Mouse (Mus musculus) ovary, postnatal 14 days (tissue): ENCODE data around the gene Apoc4.

Experiments used
- DNase-seq: peaks from one replicate; pipeline ENCODE4 v3.0.0; 2022; ENCODE audit warnings: low spot score

Apoc4 gene

GRCm38 (mm10) chr7:19676662-19677061 lies 4.6 kb downstream of the Apoc4 start:
- no peak for DNase-seq

- no peak for DNase-seq
Measured at GRCm38 (mm10) chr7:19675824-19676223, 5.5 kb downstream of the Apoc4 start.

GRCm38 (mm10) chr7:19673083-19673699 lies 8.1 kb downstream of the Apoc4 start:
- no peak for DNase-seq

- no peak for DNase-seq
Measured at GRCm38 (mm10) chr7:19671511-19671910, 9.8 kb downstream of the Apoc4 start.

- peak; percentile 87 for DNase-seq
Measured at GRCm38 (mm10) chr7:19668947-19669721, 12.1 kb downstream of the Apoc4 start.

GRCm38 (mm10) chr7:19667434-19667833 lies 13.8 kb downstream of the Apoc4 start:
- no peak for DNase-seq

- no peak for DNase-seq
Measured at GRCm38 (mm10) chr7:19666750-19667149, 14.5 kb downstream of the Apoc4 start.

- DNase-seq = peak; percentile 94
Measured at GRCm38 (mm10) chr7:19664955-19665841, 16.1 kb downstream of the Apoc4 start, which contains the start of gene Clptm1. Gene Clptm1, minus strand, starts transcription at chr7:19665033.

GRCm38 (mm10) chr7:19664455-19664954 lies 16.8 kb downstream of the Apoc4 start:
- DNase-seq = no peak

GRCm38 (mm10) chr7:19663940-19664339 lies 17.3 kb downstream of the Apoc4 start:
- DNase-seq = no peak

GRCm38 (mm10) chr7:19652614-19653013 lies 28.7 kb downstream of the Apoc4 start:
- DNase-seq = no peak

GRCm38 (mm10) chr7:19651063-19651786 lies 30.1 kb downstream of the Apoc4 start:
- no peak for DNase-seq

GRCm38 (mm10) chr7:19641223-19641622 lies 40.1 kb downstream of the Apoc4 start:
- DNase-seq = no peak

- DNase-seq = no peak
Measured at GRCm38 (mm10) chr7:19635074-19635827, 46.0 kb downstream of the Apoc4 start.

- peak; percentile 12 for DNase-seq
Measured at GRCm38 (mm10) chr7:19634591-19634990, 46.7 kb downstream of the Apoc4 start.

- no peak for DNase-seq
Measured at GRCm38 (mm10) chr7:19633855-19634254, 47.4 kb downstream of the Apoc4 start.

- DNase-seq = no peak
Measured at GRCm38 (mm10) chr7:19633197-19633596, 48.1 kb downstream of the Apoc4 start.

GRCm38 (mm10) chr7:19632720-19633119 lies 48.6 kb downstream of the Apoc4 start:
- DNase-seq = no peak

- no peak for DNase-seq
Measured at GRCm38 (mm10) chr7:19632275-19632674, 49.0 kb downstream of the Apoc4 start.

- peak; percentile 88 for DNase-seq
Measured at GRCm38 (mm10) chr7:19629361-19629734, 51.9 kb downstream of the Apoc4 start, which contains the start of gene Relb. Gene Relb, minus strand, starts transcription at chr7:19629438.
